Mouse (Mus musculus): ENCODE measurements at regions not wholly inside any gene's neighbourhood (a gene's known extent, or its start where the extent isn't known, plus 50 kb on each side); places are given as distances from the start of the nearest gene placed in this dataset.

DNA sequence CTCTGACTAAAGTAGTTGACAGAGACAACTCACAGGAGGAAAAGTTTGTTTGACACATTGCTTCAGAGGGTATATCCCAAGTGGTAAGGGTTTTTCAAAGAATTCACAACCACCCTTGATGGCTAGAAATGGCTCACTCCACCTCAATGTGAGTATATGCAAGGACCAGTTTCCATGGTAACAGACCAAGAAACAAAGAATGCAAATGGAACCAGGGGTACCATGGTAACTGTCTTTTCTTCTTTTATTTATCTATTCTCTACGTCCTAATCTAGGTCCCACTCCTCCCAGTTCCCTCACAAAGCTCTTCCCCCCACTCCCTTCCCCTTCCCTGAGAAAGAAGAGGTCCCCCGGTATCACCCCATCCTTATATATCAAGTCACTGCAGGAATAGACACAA lies 57.5 kb downstream of the Ins1 start:
- Histone ChIP-seq H3K4me1 (no peaks in the 10 kb centered on the region), H3K36me3 (no peaks in the 10 kb centered on the region), H3K4me2 (replicated peaks) (no peak overlapping the region), H3K27me3 (no peaks in the 10 kb centered on the region), H3K9me3 (no peaks in the 10 kb centered on the region), H3K9ac (replicated peaks) (no peak overlapping the region), H3K4me3 (no peak overlapping the region), H3K27ac (replicated peaks) (no peak overlapping the region)
- WGBS: 13% methylated on average over 2 of the region's 2 CpGs
- peak; percentile 38; the same call in 1 of the 2 replicates for ATAC-seq (ENCODE audit: low FRiP score, low read depth)

DNA sequence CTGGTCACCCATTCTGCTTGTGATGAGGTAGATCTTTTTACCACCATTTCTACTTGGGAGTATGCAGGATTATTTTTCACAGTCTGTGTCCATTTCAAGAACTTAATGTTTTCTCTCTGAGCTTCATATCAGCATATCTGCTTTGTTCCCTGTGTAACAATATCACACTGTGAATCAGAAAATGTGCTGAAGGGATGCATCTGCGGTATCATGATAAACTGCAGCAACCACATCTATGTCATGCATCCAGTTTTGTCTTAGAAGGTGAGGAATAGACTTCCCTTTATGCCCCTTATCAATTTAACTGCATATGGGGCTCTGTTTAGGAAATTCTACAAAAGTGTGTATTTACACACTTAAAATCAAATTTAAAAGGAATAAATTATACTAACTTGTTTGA lies 67.3 kb downstream of the Ins1 start:
- WGBS: 90% methylated on average over 1 of the region's 1 CpGs
- H3K27ac ChIP-seq (replicated peaks): no peak overlapping the region
- ATAC-seq (ENCODE audit: low FRiP score, low read depth): no peak
- no peaks in the 10 kb centered on the region for H3K36me3 ChIP-seq
- H3K4me2 ChIP-seq (replicated peaks): no peak overlapping the region
- H3K9me3 ChIP-seq: no peaks in the 10 kb centered on the region
- H3K4me1 ChIP-seq: no peaks in the 10 kb centered on the region
- H3K9ac ChIP-seq (replicated peaks): no peak overlapping the region
- H3K27me3 ChIP-seq: no peaks in the 10 kb centered on the region
- H3K4me3 ChIP-seq: no peak overlapping the region

DNA sequence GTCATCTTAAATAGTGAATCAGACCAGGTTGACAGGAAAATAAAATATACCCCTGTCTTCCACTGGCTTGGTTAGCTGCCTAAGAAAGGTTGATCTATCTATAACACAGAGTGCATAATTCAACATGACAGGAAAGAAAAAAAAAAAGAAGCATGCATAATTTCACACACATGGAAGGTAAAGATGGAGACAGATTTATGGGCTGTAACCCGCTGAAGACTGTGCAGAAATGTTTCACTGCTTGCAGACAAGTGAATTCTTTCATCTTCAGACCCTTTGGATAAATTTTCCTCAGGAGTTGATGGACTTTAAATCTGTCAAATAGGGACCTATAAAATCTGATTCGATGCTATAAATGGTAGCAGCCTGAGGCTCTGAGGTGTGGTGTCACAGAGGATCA lies 91.1 kb downstream of the Ins1 start:
- no peaks in the 10 kb centered on the region for H3K4me1 ChIP-seq
- no peaks in the 10 kb centered on the region for H3K27me3 ChIP-seq
- WGBS: 89% methylated on average over 2 of the region's 2 CpGs
- no peak overlapping the region for H3K4me2 ChIP-seq (replicated peaks)
- no peaks in the 10 kb centered on the region for H3K36me3 ChIP-seq
- no peak overlapping the region for H3K9ac ChIP-seq (replicated peaks)
- H3K4me3 ChIP-seq: no peak overlapping the region
- no peak for ATAC-seq (ENCODE audit: low FRiP score, low read depth)
- H3K27ac ChIP-seq (replicated peaks): no peak overlapping the region
- H3K9me3 ChIP-seq: no peaks in the 10 kb centered on the region

DNA sequence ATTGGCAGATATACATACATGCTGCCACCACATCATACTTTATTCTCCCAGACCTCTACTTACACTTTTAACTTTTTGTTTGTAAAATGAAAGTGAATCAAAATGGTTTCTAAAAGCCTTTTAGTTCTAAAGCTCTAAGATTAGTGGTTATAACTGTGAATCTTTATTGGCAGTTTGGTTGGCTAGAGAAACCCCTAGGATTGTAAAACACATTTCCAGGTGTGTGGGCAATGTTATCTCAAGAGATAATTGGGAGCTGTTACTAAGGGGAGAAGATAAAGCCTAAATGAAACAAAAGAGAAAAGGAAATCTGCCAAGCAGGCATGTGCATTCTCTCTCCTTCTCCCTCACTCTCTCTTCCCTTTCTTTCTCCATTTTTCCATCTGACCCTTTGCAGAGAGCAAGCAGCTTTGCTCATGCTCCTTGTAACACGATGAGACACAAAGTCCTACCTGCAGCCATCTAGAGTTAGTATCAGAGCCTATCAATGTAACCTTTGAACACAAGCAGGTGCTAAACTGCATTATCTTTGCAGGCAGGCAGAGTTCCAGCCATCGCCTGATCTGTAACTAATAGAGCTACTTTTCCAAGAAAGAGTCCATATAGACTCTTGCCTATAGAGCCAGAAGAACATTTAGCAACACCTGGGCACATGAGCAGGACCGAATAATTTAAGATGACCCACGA lies 110.9 kb downstream of the Ins1 start:
- H3K27ac ChIP-seq (replicated peaks): no peak overlapping the region
- 85% methylated on average over 4 of the region's 4 CpGs for WGBS
- no peaks in the 10 kb centered on the region for H3K9me3 ChIP-seq
- H3K9ac ChIP-seq (replicated peaks): no peak overlapping the region
- H3K4me2 ChIP-seq (replicated peaks): no peak overlapping the region
- no peaks in the 10 kb centered on the region for H3K27me3 ChIP-seq
- ATAC-seq (ENCODE audit: low FRiP score, low read depth): no peak
- H3K4me1 ChIP-seq: no peaks in the 10 kb centered on the region
- no peak overlapping the region for H3K4me3 ChIP-seq
- no peaks in the 10 kb centered on the region for H3K36me3 ChIP-seq

DNA sequence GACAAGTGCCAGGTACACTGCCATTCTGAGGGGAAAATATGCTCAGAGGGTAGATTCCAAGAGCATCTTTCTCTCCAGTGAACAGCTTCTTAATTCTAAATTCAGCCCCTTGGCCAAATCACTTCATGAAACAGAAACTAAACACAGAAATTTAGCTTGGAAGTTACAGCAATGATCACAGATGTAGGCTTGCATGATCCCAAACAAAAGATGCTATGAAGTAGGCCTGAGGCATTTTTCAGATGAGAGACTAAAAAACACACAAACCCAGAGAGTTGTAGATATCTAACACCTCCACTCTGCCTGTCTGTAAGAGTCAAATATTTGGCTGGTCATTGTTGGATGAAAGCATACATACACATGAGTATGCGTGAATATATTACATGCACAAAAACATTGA lies 142.6 kb downstream of the Ins1 start:
- Histone ChIP-seq H3K27me3 (no peaks in the 10 kb centered on the region), H3K4me2 (replicated peaks) (no peak overlapping the region), H3K27ac (replicated peaks) (no peak overlapping the region), H3K9me3 (no peaks in the 10 kb centered on the region), H3K36me3 (no peaks in the 10 kb centered on the region), H3K4me1 (no peaks in the 10 kb centered on the region), H3K9ac (replicated peaks) (no peak overlapping the region), H3K4me3 (no peak overlapping the region)
- no peak for ATAC-seq (ENCODE audit: low FRiP score, low read depth)
- 91% methylated on average over 1 of the region's 1 CpGs for WGBS

DNA sequence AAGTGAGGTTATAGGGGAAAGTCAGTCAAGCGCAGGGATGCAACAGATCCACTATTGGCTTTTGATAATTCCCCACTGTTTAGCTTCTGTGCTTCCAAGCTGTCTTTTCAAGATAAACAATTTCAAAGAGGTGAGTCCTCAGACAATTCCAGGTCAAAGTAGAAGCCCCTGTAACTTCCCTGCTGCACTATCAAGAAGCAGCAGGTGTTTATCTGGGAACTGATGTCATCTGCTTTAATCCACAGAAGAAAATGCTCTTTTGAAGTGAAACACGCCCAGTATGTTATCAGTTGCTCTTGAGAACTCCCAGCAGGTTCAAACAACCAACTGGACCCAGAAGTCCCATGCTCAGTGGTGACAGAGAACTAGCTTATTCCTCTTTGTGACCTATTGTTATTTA lies 164.7 kb downstream of the Ins1 start:
- no peaks in the 10 kb centered on the region for H3K27me3 ChIP-seq
- no peak overlapping the region for H3K27ac ChIP-seq (replicated peaks)
- no peaks in the 10 kb centered on the region for H3K36me3 ChIP-seq
- no peak overlapping the region for H3K4me2 ChIP-seq (replicated peaks)
- H3K4me3 ChIP-seq: no peak overlapping the region
- WGBS: 64% methylated on average over 2 of the region's 2 CpGs
- H3K9ac ChIP-seq (replicated peaks): no peak overlapping the region
- no peak for ATAC-seq (ENCODE audit: low FRiP score, low read depth)
- H3K4me1 ChIP-seq: no peaks in the 10 kb centered on the region
- H3K9me3 ChIP-seq: no peaks in the 10 kb centered on the region

DNA sequence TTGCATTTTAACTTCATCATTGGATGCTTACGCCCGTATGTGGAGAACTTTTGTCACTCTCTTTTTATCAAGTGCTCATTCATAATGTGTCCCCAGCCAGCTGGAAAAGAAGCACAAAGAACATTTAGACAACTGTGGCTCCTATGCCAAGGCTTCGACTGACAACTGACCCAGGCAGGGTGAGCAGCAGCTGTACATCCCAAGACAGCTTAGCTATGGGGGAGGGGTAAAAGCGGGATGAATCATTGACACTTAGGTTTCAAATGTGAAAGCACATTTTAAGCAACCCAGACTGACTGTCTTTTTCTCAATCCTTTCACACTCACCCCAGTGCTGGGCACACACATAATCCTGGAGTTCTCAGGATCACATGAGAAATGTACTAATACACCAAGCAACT lies 178.4 kb downstream of the Ins1 start:
- ATAC-seq (ENCODE audit: low FRiP score, low read depth): no peak
- WGBS: 79% methylated on average over 4 of the region's 4 CpGs

DNA sequence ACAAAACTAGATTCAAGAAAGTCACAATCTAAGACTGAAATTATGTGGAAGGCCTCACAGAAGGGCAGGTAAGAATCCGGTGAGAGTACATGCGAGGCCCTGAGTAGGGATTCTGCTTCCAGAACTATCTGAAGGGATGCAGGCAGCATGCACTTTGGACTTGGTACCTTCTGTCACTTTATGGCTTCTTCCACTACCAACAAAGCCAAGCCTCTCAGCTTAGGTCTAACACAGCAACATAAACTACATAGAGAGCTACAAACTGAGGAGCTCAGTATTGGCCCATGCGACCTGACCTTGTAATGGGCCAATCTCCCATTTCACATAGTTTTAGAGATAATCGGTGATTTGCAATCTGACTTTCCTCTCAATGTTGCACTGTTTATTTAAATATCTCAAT lies 184.8 kb downstream of the Ins1 start:
- no peak overlapping the region for H3K4me2 ChIP-seq (replicated peaks)
- no peak for ATAC-seq (ENCODE audit: low FRiP score, low read depth)

More for the DNA sequence above, 178.4 kb downstream of the Ins1 start:
- Histone ChIP-seq H3K9me3 (no peaks in the 10 kb centered on the region), H3K36me3 (no peaks in the 10 kb centered on the region), H3K27ac (replicated peaks) (no peak overlapping the region), H3K27me3 (no peaks in the 10 kb centered on the region), H3K9ac (replicated peaks) (no peak overlapping the region), H3K4me1 (no peaks in the 10 kb centered on the region), H3K4me2 (replicated peaks) (no peak overlapping the region), H3K4me3 (no peak overlapping the region)

DNA sequence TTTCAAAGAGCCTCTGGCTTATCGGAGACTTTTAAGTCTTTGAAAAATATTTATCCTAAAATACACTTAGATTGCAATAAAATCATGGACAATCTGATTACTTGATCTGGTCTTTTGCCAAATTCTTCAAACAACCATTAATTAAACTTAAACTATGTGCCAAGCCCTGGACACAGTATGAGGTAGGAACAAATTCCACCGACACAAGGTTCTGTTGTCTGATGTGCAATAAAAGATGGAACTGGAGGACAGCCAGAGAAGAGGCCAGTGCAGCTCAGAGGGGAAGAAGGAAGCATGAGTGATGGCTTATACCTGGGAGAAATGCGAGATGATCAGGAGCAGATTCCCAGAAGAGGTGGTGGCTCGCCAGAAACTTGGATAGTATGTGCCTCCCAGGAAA lies 185.3 kb downstream of the Ins1 start:
- ATAC-seq (ENCODE audit: low FRiP score, low read depth): no peak
- Histone ChIP-seq H3K9ac (replicated peaks) (no peak overlapping the region), H3K4me3 (no peak overlapping the region), H3K27me3 (no peaks in the 10 kb centered on the region), H3K36me3 (no peaks in the 10 kb centered on the region), H3K4me1 (no peaks in the 10 kb centered on the region), H3K4me2 (replicated peaks) (no peak overlapping the region), H3K27ac (replicated peaks) (no peak overlapping the region), H3K9me3 (no peaks in the 10 kb centered on the region)
- 90% methylated on average over 4 of the region's 4 CpGs for WGBS

More for the DNA sequence above, 184.8 kb downstream of the Ins1 start:
- Histone ChIP-seq H3K27me3 (no peaks in the 10 kb centered on the region), H3K4me3 (no peak overlapping the region), H3K9me3 (no peaks in the 10 kb centered on the region), H3K9ac (replicated peaks) (no peak overlapping the region), H3K36me3 (no peaks in the 10 kb centered on the region), H3K4me1 (no peaks in the 10 kb centered on the region), H3K27ac (replicated peaks) (no peak overlapping the region)
- WGBS: 96% methylated on average over 4 of the region's 4 CpGs
